Mouse (Mus musculus): Measurements from ENCODE around the gene Arhgef28. TPM values are rescaled to one million over a fixed set of nuclear protein-coding genes. Genes with fewer than 3 reads are reported as not detected.

The Arhgef28 gene
- polyA plus RNA-seq, 1 experiment = 3.3 TPM

DNA sequence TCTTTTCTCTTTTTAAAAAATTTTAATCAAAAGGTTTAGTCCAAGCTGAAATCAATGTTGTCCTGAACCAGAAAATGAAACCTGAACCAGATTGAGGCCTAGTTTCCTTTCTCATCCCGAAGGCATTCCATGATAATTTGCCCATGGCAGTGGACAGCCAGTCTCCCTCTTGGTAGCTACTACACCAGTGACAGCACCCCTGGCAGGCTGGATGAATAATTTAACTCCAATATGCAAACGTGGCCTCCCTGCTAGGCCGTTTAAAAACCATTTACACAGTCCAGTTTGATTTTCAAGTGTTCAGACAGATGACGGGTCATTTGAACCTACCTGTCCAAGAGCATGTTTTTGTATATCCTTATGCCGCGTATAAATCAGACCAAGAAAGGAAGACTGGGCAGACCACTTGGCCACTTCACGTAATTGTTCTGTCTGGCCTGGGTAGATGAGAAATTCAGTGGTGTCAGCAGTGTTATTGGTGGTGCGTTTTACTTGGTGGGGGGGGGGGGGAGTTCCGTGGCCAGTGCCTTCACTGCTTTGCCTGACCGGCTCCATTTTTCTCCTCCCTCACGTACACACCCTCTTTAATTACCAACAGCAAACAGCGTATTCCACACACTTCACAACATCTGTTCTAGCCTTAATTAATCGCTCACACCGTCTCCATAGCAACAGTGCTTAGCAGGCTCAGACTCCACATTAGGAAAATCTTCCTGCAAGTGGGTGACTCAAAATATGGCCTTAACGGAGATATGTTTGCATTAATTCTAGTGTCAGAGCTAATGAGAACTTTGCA, 314.0 kb downstream of the Arhgef28 start:
- Histone ChIP-seq H3K27me3 (ENCODE audit: control insufficient read depth, insufficient read depth, low read length) (no peaks in the 10 kb centered on the region), H3K36me3 (ENCODE audit: control insufficient read depth, insufficient read depth, low read length) (no peaks in the 10 kb centered on the region), H3K27ac (ENCODE audit: insufficient read depth, low read depth, low read length) (no peak overlapping the region), H3K4me3 (ENCODE audit: low read depth, low read length) (no peak overlapping the region), H3K4me1 (ENCODE audit: control insufficient read depth, insufficient read depth, insufficient read length, low read length) (0 out of 2 replicates have a peak, but pooled peaks cover 2% of the 10 kb centered on the region)
- TF ChIP-seq CTCF (IDR thresholded peaks at IDR 0.05; ENCODE audit: extremely low read depth, insufficient read length, insufficient replicate concordance, low read depth, low read length) (no peak), POLR2A (IDR thresholded peaks at IDR 0.05; ENCODE audit: low read depth, low read length) (no peak)
- 55% methylated on average over 15 of the region's 15 CpGs for WGBS

DNA sequence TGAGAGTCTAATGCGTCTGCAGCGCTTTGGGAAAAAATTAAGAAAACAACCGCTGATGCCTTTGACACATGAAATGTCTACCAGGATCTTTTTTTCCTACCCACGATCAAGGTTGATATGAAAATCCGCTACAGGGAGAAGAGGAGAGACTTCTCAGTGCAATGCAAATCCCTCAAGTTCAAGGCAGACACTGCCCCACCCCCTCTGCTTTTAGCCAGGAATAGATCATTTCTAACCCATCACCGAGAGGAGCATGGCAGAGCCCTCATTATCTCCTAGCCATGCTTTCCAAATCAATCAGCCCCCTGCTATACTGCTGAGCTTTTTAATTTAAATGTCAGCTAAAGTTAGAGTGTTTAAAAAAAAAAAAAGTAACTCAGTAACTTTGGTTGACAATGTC, 318.2 kb downstream of the Arhgef28 start:
- H3K4me3 ChIP-seq (ENCODE audit: low read depth, low read length) = no peak overlapping the region
- H3K27ac ChIP-seq (ENCODE audit: insufficient read depth, low read depth, low read length) = no peak overlapping the region
- no peak for TF ChIP-seq CTCF (IDR thresholded peaks at IDR 0.05; ENCODE audit: extremely low read depth, insufficient read length, insufficient replicate concordance, low read depth, low read length)
- no peaks in the 10 kb centered on the region for H3K36me3 ChIP-seq (ENCODE audit: control insufficient read depth, insufficient read depth, low read length)
- no peaks in the 10 kb centered on the region for H3K4me1 ChIP-seq (ENCODE audit: control insufficient read depth, insufficient read depth, insufficient read length, low read length)
- 77% methylated on average over 6 of the region's 6 CpGs for WGBS
- H3K27me3 ChIP-seq (ENCODE audit: control insufficient read depth, insufficient read depth, low read length) = no peaks in the 10 kb centered on the region

DNA sequence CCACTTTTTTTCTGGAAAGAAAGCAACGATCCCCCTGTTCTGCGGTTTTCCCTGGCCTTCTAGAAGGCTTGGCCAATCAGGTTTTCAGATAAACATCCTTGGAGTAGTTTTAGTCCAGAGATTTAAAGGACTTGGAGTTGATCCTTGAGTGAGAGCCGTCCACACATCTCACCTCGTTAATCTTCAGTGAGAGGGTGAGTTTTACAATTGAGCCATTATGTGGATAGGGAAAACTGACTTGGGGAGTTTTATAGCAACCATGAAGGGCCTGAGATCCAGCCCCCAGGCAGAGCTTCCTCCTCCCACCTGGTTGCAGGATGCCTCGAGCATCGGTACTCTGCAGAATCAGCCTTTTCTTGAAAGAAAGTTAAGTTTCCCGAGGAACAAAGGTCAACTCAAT, 318.7 kb downstream of the Arhgef28 start:
- 56% methylated on average over 7 of the region's 7 CpGs for WGBS
- Histone ChIP-seq H3K4me1 (ENCODE audit: control insufficient read depth, insufficient read depth, insufficient read length, low read length) (no peaks in the 10 kb centered on the region), H3K27ac (ENCODE audit: insufficient read depth, low read depth, low read length) (no peak overlapping the region), H3K4me3 (ENCODE audit: low read depth, low read length) (no peak overlapping the region), H3K27me3 (ENCODE audit: control insufficient read depth, insufficient read depth, low read length) (no peaks in the 10 kb centered on the region), H3K36me3 (ENCODE audit: control insufficient read depth, insufficient read depth, low read length) (no peaks in the 10 kb centered on the region)
- TF ChIP-seq POLR2A (IDR thresholded peaks at IDR 0.05; ENCODE audit: low read depth, low read length) = no peak
- TF ChIP-seq CTCF (IDR thresholded peaks at IDR 0.05; ENCODE audit: extremely low read depth, insufficient read length, insufficient replicate concordance, low read depth, low read length) = no peak

DNA sequence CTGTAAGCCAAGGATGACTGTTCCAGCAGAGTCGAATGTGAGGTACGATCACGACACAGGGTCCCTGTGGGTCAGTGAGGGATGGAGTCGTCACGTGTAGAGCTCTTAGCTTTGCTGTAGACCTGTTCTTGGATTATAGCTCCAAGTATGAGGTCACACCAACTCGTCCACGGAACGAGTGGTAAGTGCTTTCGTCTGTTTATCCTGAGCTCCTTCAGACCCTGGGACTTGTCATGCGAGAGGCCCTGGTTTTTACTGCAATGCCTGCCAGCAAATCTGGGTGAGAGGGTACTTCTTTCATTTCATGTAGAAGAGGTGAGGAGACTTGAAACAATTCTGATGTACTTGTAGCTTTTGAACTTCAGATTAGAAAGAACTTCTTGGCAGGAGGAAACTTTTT, 322.6 kb downstream of the Arhgef28 start:
- no peaks in the 10 kb centered on the region for H3K4me1 ChIP-seq (ENCODE audit: control insufficient read depth, insufficient read depth, insufficient read length, low read length)
- H3K27me3 ChIP-seq (ENCODE audit: control insufficient read depth, insufficient read depth, low read length) = no peaks in the 10 kb centered on the region
- no peaks in the 10 kb centered on the region for H3K36me3 ChIP-seq (ENCODE audit: control insufficient read depth, insufficient read depth, low read length)
- H3K4me3 ChIP-seq (ENCODE audit: low read depth, low read length) = no peak overlapping the region
- no peak overlapping the region for H3K27ac ChIP-seq (ENCODE audit: insufficient read depth, low read depth, low read length)
- TF ChIP-seq POLR2A (IDR thresholded peaks at IDR 0.05; ENCODE audit: low read depth, low read length) = no peak
- TF ChIP-seq CTCF (IDR thresholded peaks at IDR 0.05; ENCODE audit: extremely low read depth, insufficient read length, insufficient replicate concordance, low read depth, low read length) = no peak
- WGBS = 84% methylated on average over 10 of the region's 10 CpGs

DNA sequence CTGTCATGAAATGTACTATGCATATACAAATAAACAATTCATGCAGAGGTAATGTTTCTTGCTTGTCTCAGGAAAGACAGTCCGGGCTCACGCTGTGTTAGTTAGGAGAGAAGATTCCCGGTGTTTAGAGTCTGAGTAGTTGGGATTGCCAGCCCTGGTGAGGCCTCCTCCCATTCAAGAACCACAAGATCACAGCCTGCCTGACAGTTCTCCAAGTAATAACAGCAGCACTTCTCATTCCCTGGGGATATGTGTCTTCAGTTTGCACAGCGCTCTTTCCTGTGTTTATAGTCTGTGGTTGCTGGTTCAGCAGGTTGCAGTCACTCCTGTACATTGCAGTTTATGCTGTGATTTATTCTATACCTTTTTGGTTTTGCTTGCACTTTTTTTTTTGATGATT, 329.8 kb downstream of the Arhgef28 start:
- TF ChIP-seq CTCF (IDR thresholded peaks at IDR 0.05; ENCODE audit: extremely low read depth, insufficient read length, insufficient replicate concordance, low read depth, low read length) (no peak), POLR2A (IDR thresholded peaks at IDR 0.05; ENCODE audit: low read depth, low read length) (no peak)
- no peaks in the 10 kb centered on the region for H3K27me3 ChIP-seq (ENCODE audit: control insufficient read depth, insufficient read depth, low read length)
- no peaks in the 10 kb centered on the region for H3K36me3 ChIP-seq (ENCODE audit: control insufficient read depth, insufficient read depth, low read length)
- H3K27ac ChIP-seq (ENCODE audit: insufficient read depth, low read depth, low read length) = no peak overlapping the region
- no peak overlapping the region for H3K4me3 ChIP-seq (ENCODE audit: low read depth, low read length)
- H3K4me1 ChIP-seq (ENCODE audit: control insufficient read depth, insufficient read depth, insufficient read length, low read length) = no peaks in the 10 kb centered on the region
- WGBS = 68% methylated on average over 4 of the region's 4 CpGs

DNA sequence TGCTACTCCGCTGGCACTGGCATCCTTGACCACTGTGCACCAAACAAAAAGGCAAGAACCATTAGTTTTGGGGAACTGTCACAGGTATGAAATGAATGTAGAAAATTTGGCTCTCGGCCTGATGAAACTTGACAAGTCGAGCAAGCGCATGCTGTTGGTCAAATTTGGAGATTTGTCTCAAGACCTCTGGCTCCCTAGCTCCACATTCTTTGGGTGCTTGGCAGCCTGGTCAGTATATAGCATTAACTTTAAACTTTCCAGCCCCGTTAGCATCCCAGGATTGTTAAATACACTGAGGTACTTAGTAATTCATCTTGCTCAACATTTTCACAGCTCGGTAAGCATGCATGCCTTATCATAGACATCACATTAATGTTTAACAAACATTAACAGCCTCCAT, 330.2 kb downstream of the Arhgef28 start:
- Histone ChIP-seq H3K4me1 (ENCODE audit: control insufficient read depth, insufficient read depth, insufficient read length, low read length) (no peaks in the 10 kb centered on the region), H3K27ac (ENCODE audit: insufficient read depth, low read depth, low read length) (no peak overlapping the region), H3K36me3 (ENCODE audit: control insufficient read depth, insufficient read depth, low read length) (no peaks in the 10 kb centered on the region), H3K4me3 (ENCODE audit: low read depth, low read length) (no peak overlapping the region), H3K27me3 (ENCODE audit: control insufficient read depth, insufficient read depth, low read length) (no peaks in the 10 kb centered on the region)
- 65% methylated on average over 6 of the region's 6 CpGs for WGBS
- TF ChIP-seq POLR2A (IDR thresholded peaks at IDR 0.05; ENCODE audit: low read depth, low read length) = no peak
- TF ChIP-seq CTCF (IDR thresholded peaks at IDR 0.05; ENCODE audit: extremely low read depth, insufficient read length, insufficient replicate concordance, low read depth, low read length) = no peak

DNA sequence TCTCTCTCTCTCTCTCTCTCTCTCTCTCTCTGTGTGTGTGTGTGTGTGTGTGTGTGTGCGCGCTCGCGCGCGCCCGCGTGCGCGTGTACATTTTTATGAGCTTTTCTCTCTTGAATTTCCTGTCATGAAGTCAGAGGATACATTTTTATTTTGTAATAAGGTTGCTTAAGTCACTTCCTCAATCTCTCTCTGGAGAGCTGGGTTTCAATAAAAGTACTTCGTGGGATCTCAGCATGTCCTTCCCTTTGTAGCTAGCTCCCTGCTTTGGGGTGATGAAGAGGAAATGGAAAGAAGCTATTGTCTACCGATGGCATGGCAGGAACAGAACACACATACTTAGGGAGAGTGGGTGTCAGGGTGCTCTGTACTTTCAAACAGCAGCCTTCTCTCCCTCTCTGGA, 336.8 kb downstream of the Arhgef28 start:
- H3K27ac ChIP-seq (ENCODE audit: insufficient read depth, low read depth, low read length) = no peak overlapping the region
- no peaks in the 10 kb centered on the region for H3K36me3 ChIP-seq (ENCODE audit: control insufficient read depth, insufficient read depth, low read length)
- 74% methylated on average over 12 of the region's 12 CpGs for WGBS
- TF ChIP-seq POLR2A (IDR thresholded peaks at IDR 0.05; ENCODE audit: low read depth, low read length) (no peak), CTCF (IDR thresholded peaks at IDR 0.05; ENCODE audit: extremely low read depth, insufficient read length, insufficient replicate concordance, low read depth, low read length) (no peak)
- H3K4me3 ChIP-seq (ENCODE audit: low read depth, low read length) = no peak overlapping the region
- H3K27me3 ChIP-seq (ENCODE audit: control insufficient read depth, insufficient read depth, low read length) = no peaks in the 10 kb centered on the region
- H3K4me1 ChIP-seq (ENCODE audit: control insufficient read depth, insufficient read depth, insufficient read length, low read length) = no peaks in the 10 kb centered on the region
